Mouse (Mus musculus) neural tube, embryonic 11.5 days (tissue): Measurements from ENCODE around the gene Arhgap21. TPM values are rescaled to one million over a fixed set of nuclear protein-coding genes. Genes with fewer than 3 reads are reported as not detected.

ENCODE experiments used
- ATAC-seq: fragments of 200-750 bp; cut with Nextera tagmentation; 2 replicates; pipeline ENCODE4 v1.8.0; 2017; ENCODE audit warnings: moderate number of reproducible peaks, mild to moderate bottlenecking, moderate TSS enrichment, moderate library complexity; ENCODE audit not compliant: insufficient read depth, low FRiP score, low TSS enrichment
- DNase-seq: peaks from one replicate; pipeline ENCODE4 v3.0.0-alpha.2; 2015; ENCODE audit warnings: low spot score
- H3K27ac ChIP-seq: fragments of 300-500 bp; sonication (generic); 2 replicates; pipeline ENCODE4 v1.5.1; 2014; ENCODE audit warnings: low read depth, mild to moderate bottlenecking, low read length
- H3K27me3 ChIP-seq: fragments of 300-500 bp; sonication (generic); 2 replicates; pipeline ENCODE4 v1.6.1; 2014; ENCODE audit warnings: mild to moderate bottlenecking, low read length, mixed read lengths; ENCODE audit not compliant: control insufficient read depth, insufficient read depth
- H3K36me3 ChIP-seq: fragments of 300-500 bp; sonication (generic); 2 replicates; pipeline ENCODE4 v1.6.1; 2014; ENCODE audit warnings: mild to moderate bottlenecking, low read length, moderate library complexity, mixed read lengths; ENCODE audit not compliant: control insufficient read depth, insufficient read depth
- H3K4me1 ChIP-seq: fragments of 300-500 bp; sonication (generic); 2 replicates; pipeline ENCODE4 v1.6.1; 2014; ENCODE audit warnings: low read length, mixed read lengths; ENCODE audit not compliant: control insufficient read depth, insufficient read depth
- H3K4me2 ChIP-seq: fragments of 300-500 bp; sonication (generic); 2 replicates; pipeline ENCODE4 v1.6.1; 2014; ENCODE audit warnings: low read depth, mild to moderate bottlenecking, moderate library complexity
- H3K4me3 ChIP-seq: fragments of 300-500 bp; sonication (generic); 2 replicates; pipeline ENCODE4 v1.5.1; 2014; ENCODE audit warnings: low read depth, low read length
- H3K9ac ChIP-seq: fragments of 300-500 bp; sonication (generic); 2 replicates; pipeline ENCODE4 v1.6.1; 2014; ENCODE audit warnings: mild to moderate bottlenecking, low read length
- H3K9me3 ChIP-seq: fragments of 300-500 bp; sonication (generic); 2 replicates; pipeline ENCODE4 v1.6.1; 2016; ENCODE audit warnings: low read length; ENCODE audit not compliant: control insufficient read depth
- WGBS: fragments of 180-500 bp; shearing (Covaris S2); extraction: QIAGEN DNeasy Blood & Tissue Kit; methylation state at CpG from one replicate; pipeline ENCODE4 v1.1.7; 2014; 5-methylcytosine and 5-hydroxymethylcytosine counted together
- polyA plus RNA-seq: library from polyadenylated mRNA; unstranded; fragments of >200 nt; fragmentation: Nextera tagmentation; extraction: Ambion mirVana; gene quantifications from 2 replicates; pipeline ENCODE4 v1.2.1, GENCODE M21; 2014

Gene Arhgap21
- polyA plus RNA-seq, 1 experiment from 2014 or later = 50.0 TPM

DNA sequence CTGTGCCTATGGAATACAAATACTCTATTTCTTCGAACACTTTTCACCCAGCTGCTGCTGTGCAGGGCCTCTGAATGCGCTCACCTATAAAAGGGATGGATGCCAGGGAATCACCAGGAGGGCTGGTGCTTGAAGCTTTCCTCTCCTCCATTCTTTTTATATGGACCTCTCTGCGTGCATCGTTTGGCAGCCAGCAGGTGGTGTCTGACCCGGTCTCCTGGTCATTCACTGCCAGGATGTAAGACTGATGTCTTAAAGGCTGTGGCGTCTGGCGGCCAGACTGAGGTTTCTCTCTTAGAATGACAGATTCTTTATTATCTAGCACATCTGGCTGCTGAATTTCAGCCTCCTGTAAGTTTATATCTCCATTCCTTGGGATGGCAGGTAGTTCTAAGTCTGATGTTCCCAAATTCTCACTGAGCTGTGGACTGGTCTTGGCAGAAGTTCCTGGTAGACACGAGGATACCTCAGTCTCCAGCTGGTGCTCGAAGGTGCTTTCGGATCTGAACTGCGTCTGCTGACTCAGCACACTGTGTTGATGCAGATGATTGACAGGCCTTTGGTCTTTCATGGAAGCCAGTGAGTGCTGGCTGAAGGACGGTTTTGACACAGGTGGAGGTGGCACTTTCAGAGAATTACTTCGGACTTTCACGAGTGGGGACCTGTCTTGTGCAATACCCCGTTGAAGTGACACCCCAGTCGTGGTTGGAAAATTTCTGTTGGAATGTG, 88.6 kb downstream of the Arhgap21 start:
- no peak overlapping the region for H3K9ac ChIP-seq
- WGBS = 74% methylated on average over 16 of the region's 16 CpGs
- H3K4me2 ChIP-seq = no peak overlapping the region
- no peaks in the 10 kb centered on the region for H3K27me3 ChIP-seq
- H3K4me3 ChIP-seq = no peak overlapping the region
- H3K27ac ChIP-seq = no peak overlapping the region
- peaks cover 24% of the 10 kb centered on the region for H3K36me3 ChIP-seq
- no peak for DNase-seq
- no peaks in the 10 kb centered on the region for H3K9me3 ChIP-seq
- no peak for ATAC-seq
- H3K4me1 ChIP-seq = no peaks in the 10 kb centered on the region

- WGBS = 97% methylated on average over 5 of the region's 5 CpGs
- Histone ChIP-seq H3K27me3 (no peaks in the 10 kb centered on the region), H3K9ac (no peak overlapping the region), H3K4me3 (no peak overlapping the region), H3K27ac (no peak overlapping the region), H3K4me2 (no peak overlapping the region), H3K4me1 (no peaks in the 10 kb centered on the region), H3K9me3 (no peaks in the 10 kb centered on the region), H3K36me3 (peaks cover 6% of the 10 kb centered on the region; the same call in 1 of the 2 replicates)
- ATAC-seq = no peak
- DNase-seq = no peak
Measured at GRCm38 (mm10) chr2:20874621-20875020, 94.1 kb downstream of the Arhgap21 start.

GRCm38 (mm10) chr2:20869212-20869965, 99.3 kb downstream of the Arhgap21 start:
- H3K36me3 ChIP-seq = no peaks in the 10 kb centered on the region
- WGBS = 56% methylated on average over 2 of the region's 2 CpGs
- ATAC-seq = no peak

GRCm38 (mm10) chr2:20868052-20868451, 100.6 kb downstream of the Arhgap21 start:
- Histone ChIP-seq H3K36me3 (no peaks in the 10 kb centered on the region), H3K27ac (no peak overlapping the region), H3K9ac (no peak overlapping the region), H3K27me3 (no peaks in the 10 kb centered on the region), H3K4me2 (no peak overlapping the region), H3K9me3 (no peaks in the 10 kb centered on the region), H3K4me3 (no peak overlapping the region), H3K4me1 (no peaks in the 10 kb centered on the region)
- DNase-seq (no peak), ATAC-seq (no peak)

More at GRCm38 (mm10) chr2:20869212-20869965, 99.3 kb downstream of the Arhgap21 start:
- H3K4me2 ChIP-seq = no peak overlapping the region
- no peak overlapping the region for H3K4me3 ChIP-seq
- H3K4me1 ChIP-seq = no peaks in the 10 kb centered on the region
- no peaks in the 10 kb centered on the region for H3K27me3 ChIP-seq
- H3K9ac ChIP-seq = no peak overlapping the region
- no peak for DNase-seq
- no peak overlapping the region for H3K27ac ChIP-seq
- no peaks in the 10 kb centered on the region for H3K9me3 ChIP-seq

GRCm38 (mm10) chr2:20865795-20866194, 102.9 kb downstream of the Arhgap21 start:
- H3K9me3 ChIP-seq = no peaks in the 10 kb centered on the region
- no peak for DNase-seq
- no peak overlapping the region for H3K27ac ChIP-seq
- H3K27me3 ChIP-seq = no peaks in the 10 kb centered on the region
- no peaks in the 10 kb centered on the region; the same call in 1 of the 2 replicates for H3K36me3 ChIP-seq
- H3K4me1 ChIP-seq = no peaks in the 10 kb centered on the region
- H3K4me2 ChIP-seq = no peak overlapping the region
- WGBS = 76% methylated on average over 3 of the region's 3 CpGs
- H3K4me3 ChIP-seq = no peak overlapping the region
- no peak for ATAC-seq
- H3K9ac ChIP-seq = no peak overlapping the region

DNA sequence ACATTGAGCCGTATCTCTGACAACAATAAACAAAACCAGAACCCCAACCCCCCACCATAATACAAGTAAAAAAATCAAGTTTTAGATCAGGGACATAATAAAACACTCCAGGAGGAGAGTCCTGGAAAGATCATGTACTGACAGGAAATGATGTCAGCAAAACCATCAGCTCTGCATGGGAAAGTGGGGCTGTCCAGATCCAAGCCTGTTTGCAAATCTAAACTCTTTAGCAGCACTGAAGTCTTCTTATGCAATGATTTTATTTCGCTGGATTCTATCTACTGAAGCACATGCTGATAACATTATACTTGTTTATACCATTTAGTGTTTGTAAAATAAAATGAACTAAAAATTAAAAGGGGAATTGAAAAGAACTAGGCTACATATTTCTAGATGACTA, 104.1 kb downstream of the Arhgap21 start:
- Histone ChIP-seq H3K4me1 (no peaks in the 10 kb centered on the region), H3K4me2 (no peak overlapping the region), H3K9ac (no peak overlapping the region), H3K27me3 (no peaks in the 10 kb centered on the region), H3K27ac (no peak overlapping the region), H3K9me3 (no peaks in the 10 kb centered on the region), H3K4me3 (no peak overlapping the region), H3K36me3 (peaks cover 2% of the 10 kb centered on the region)
- 91% methylated on average over 2 of the region's 2 CpGs for WGBS
- DNase-seq (no peak), ATAC-seq (no peak)

GRCm38 (mm10) chr2:20860756-20861155, 107.9 kb downstream of the Arhgap21 start:
- DNase-seq (no peak), ATAC-seq (no peak)
- H3K36me3 ChIP-seq = peaks cover 8% of the 10 kb centered on the region
- no peaks in the 10 kb centered on the region for H3K9me3 ChIP-seq
- H3K4me3 ChIP-seq = no peak overlapping the region
- no peak overlapping the region for H3K9ac ChIP-seq
- no peak overlapping the region for H3K27ac ChIP-seq
- H3K4me1 ChIP-seq = no peaks in the 10 kb centered on the region
- no peaks in the 10 kb centered on the region for H3K27me3 ChIP-seq
- WGBS = 86% methylated on average over 5 of the region's 5 CpGs
- H3K4me2 ChIP-seq = no peak overlapping the region

- Histone ChIP-seq H3K4me1 (no peaks in the 10 kb centered on the region), H3K9ac (no peak overlapping the region), H3K4me3 (no peak overlapping the region), H3K27me3 (no peaks in the 10 kb centered on the region), H3K36me3 (peaks cover 22% of the 10 kb centered on the region), H3K9me3 (no peaks in the 10 kb centered on the region), H3K27ac (no peak overlapping the region), H3K4me2 (no peak overlapping the region)
- DNase-seq (no peak), ATAC-seq (peak; percentile 41; the same call in 1 of the 2 replicates)
- WGBS = 86% methylated on average over 18 of the region's 18 CpGs
Measured at GRCm38 (mm10) chr2:20849346-20849745, 119.3 kb downstream of the Arhgap21 start.
